Mouse (Mus musculus) MEL (cell line): Measurements from ENCODE around the gene Minar1.

Source experiments
- CTCF ChIP-seq, 3 experiments: IDR thresholded peaks in 2 of 3; conservative IDR thresholded peaks in 1 of 3; 2 replicates each; pipeline ENCODE4 v1.5.1; 2011 to 2012; ENCODE audit warnings: low read length in 3 of 3, low read depth in 2 of 3, mild to moderate bottlenecking in 2 of 3, improper control_type of control experiment in 1 of 3, inconsistent platforms in 1 of 3, mixed read lengths in 1 of 3, moderate library complexity in 1 of 3; ENCODE audit not compliant: control insufficient read depth in 1 of 3, insufficient read depth in 1 of 3, poor library complexity in 1 of 3, severe bottlenecking in 1 of 3
- POLR2A ChIP-seq, 2 experiments: IDR thresholded peaks; 2 replicates each; pipeline ENCODE4 v1.6.1; 2011 to 2012; ENCODE audit warnings: low read length in 2 of 2, mild to moderate bottlenecking in 2 of 2, control low read depth in 1 of 2, improper control_type of control experiment in 1 of 2, low read depth in 1 of 2, moderate library complexity in 1 of 2; ENCODE audit not compliant: control insufficient read depth in 1 of 2, insufficient read depth in 1 of 2, poor library complexity in 1 of 2
- USF1 ChIP-seq: IDR thresholded peaks from 2 replicates; pipeline ENCODE4 v1.6.1; 2014; ENCODE audit warnings: low read depth, mild to moderate bottlenecking, inconsistent platforms, low read length, improper control_type of control experiment, moderate library complexity
- ZC3H11A ChIP-seq: IDR thresholded peaks from 2 replicates; pipeline ENCODE4 v1.6.1; 2012; ENCODE audit warnings: low read depth, mild to moderate bottlenecking, inconsistent platforms, low read length, improper control_type of control experiment

DNA sequence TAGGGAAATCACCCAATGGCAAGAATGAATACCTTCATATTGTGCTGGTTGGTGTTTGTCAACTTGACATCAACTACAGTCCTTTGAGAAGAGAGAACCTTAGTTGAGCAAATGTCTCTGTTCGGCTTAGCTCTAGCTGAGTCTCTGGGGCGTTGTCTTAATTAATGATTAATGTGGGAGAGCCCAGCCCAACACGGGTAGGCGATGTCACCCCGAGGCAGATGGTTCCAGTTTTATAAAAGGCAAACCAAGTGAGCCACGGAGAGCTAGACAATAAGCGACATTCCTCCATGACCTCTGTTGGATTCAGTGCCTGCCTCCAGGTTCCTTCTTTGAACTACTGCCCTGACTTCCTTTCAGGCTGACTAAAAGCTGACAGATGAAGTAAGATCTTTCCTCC, 15.6 kb downstream of the Minar1 start:
- TF ChIP-seq POLR2A (IDR thresholded peaks at IDR 0.05; ENCODE audit: control insufficient read depth in 1 of 2, insufficient read depth in 1 of 2, low read depth in 1 of 2, low read length in 2 of 2, poor library complexity in 1 of 2) (no peak), CTCF (IDR thresholded peaks at IDR 0.05 in 2 of 3, conservative IDR thresholded peaks at IDR 0.05 in 1 of 3; ENCODE audit: control insufficient read depth in 1 of 3, insufficient read depth in 1 of 3, low read depth in 2 of 3, low read length in 3 of 3, poor library complexity in 1 of 3, severe bottlenecking in 1 of 3) (no peak), ZC3H11A (no peak), USF1 (no peak)
